Mouse (Mus musculus): ENCODE measurements around the gene Xpr1.

GRCm38 (mm10) chr1:155244771-155245211, 172.4 kb downstream of the Xpr1 start:
- no peak for TF ChIP-seq CTCF (IDR thresholded peaks at IDR 0.05; ENCODE audit: low read depth)
- TF ChIP-seq EP300 (IDR thresholded peaks at IDR 0.05; ENCODE audit: low read depth) = no peak

All from liver, embryonic 14.5 days (tissue).